Mouse (Mus musculus): Measurements from ENCODE around the gene Gng7.
A peak's percentile ranks its signal among the peaks of the same experiment; 100 is the strongest.

Gng7 gene

GRCm38 (mm10) chr10:81025639-81026275 lies 11.0 kb upstream of the Gng7 start, which contains the start of gene Diras1:
TSS of gene Diras1 (minus strand) at chr10:81025662.
- no peak for DNase-seq (ENCODE audit: low read depth, low spot score)

GRCm38 (mm10) chr10:81025047-81025621 lies 10.4 kb upstream of the Gng7 start:
- DNase-seq (ENCODE audit: low read depth, low spot score): no peak

GRCm38 (mm10) chr10:81024346-81024937 lies 9.7 kb upstream of the Gng7 start:
- DNase-seq (ENCODE audit: low read depth, low spot score): no peak

GRCm38 (mm10) chr10:81022744-81023143 lies 8.0 kb upstream of the Gng7 start:
- no peak for DNase-seq (ENCODE audit: low read depth, low spot score)

- no peak for DNase-seq (ENCODE audit: low read depth, low spot score)
Measured at GRCm38 (mm10) chr10:81021547-81022110, 6.9 kb upstream of the Gng7 start.

GRCm38 (mm10) chr10:81020207-81020606 lies 5.5 kb upstream of the Gng7 start:
- no peak for DNase-seq (ENCODE audit: low read depth, low spot score)

- DNase-seq (ENCODE audit: low read depth, low spot score): no peak
Measured at GRCm38 (mm10) chr10:81019687-81020086, 4.9 kb upstream of the Gng7 start.

- no peak for DNase-seq (ENCODE audit: low read depth, low spot score)
Measured at GRCm38 (mm10) chr10:81018326-81018725, 3.6 kb upstream of the Gng7 start.

- DNase-seq (ENCODE audit: low read depth, low spot score): no peak
Measured at GRCm38 (mm10) chr10:81016645-81017044, 1.9 kb upstream of the Gng7 start.

GRCm38 (mm10) chr10:81015666-81016065 lies 921 bp upstream of the Gng7 start:
- no peak for DNase-seq (ENCODE audit: low read depth, low spot score)

GRCm38 (mm10) chr10:81010851-81011250 lies 3.9 kb downstream of the Gng7 start:
- no peak for DNase-seq (ENCODE audit: low read depth, low spot score)

GRCm38 (mm10) chr10:81007240-81007639 lies 7.5 kb downstream of the Gng7 start:
- no peak for DNase-seq (ENCODE audit: low read depth, low spot score)

GRCm38 (mm10) chr10:81006005-81006677 lies 8.6 kb downstream of the Gng7 start:
- DNase-seq (ENCODE audit: low read depth, low spot score): no peak

- DNase-seq (ENCODE audit: low read depth, low spot score): no peak
Measured at GRCm38 (mm10) chr10:81001161-81001560, 13.6 kb downstream of the Gng7 start.

GRCm38 (mm10) chr10:81000197-81001062 lies 14.3 kb downstream of the Gng7 start:
- no peak for DNase-seq (ENCODE audit: low read depth, low spot score)

- DNase-seq (ENCODE audit: low read depth, low spot score): peak; percentile 71
Measured at GRCm38 (mm10) chr10:80999362-81000196, 15.2 kb downstream of the Gng7 start.

- DNase-seq (ENCODE audit: low read depth, low spot score): no peak
Measured at GRCm38 (mm10) chr10:80998778-80999177, 16.0 kb downstream of the Gng7 start.

- DNase-seq (ENCODE audit: low read depth, low spot score): no peak
Measured at GRCm38 (mm10) chr10:80998021-80998420, 16.7 kb downstream of the Gng7 start.

- DNase-seq (ENCODE audit: low read depth, low spot score): no peak
Measured at GRCm38 (mm10) chr10:80997332-80997731, 17.4 kb downstream of the Gng7 start.

- no peak for DNase-seq (ENCODE audit: low read depth, low spot score)
Measured at GRCm38 (mm10) chr10:80996501-80996900, 18.2 kb downstream of the Gng7 start.

All from retina, adult 2 months (tissue).